Comparison of ENCODE assay signal across 11 mouse cellular contexts in the genomic region with DNA sequence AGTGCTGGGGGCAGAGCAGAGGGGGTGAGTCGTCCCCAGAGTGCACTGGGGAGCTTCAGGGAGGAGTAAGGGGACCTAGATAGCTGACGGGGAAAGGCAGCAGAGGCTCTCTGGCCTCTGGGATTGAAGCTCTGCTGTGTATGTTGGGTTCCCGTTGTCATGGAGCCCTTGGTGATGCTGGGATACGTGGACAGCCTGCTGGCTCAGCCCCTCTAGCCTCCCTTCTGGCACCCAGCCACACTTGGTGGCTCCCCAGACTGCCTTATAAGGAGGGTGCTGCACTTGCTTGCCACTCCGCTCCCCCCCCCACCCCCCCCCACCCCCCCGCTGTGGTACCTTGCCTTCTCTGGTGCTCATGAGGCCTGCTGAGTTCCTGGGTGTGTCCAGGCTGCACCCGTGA.
DNase-seq lines count a peak whose midpoint lies in the region; ATAC-seq and TF ChIP-seq lines count a peak whose summit lies in the region.
"Had no signal": no experiment of that assay in that cellular context is flagged by ENCODE, and none has a peak within 500 bp of the region (broad histone marks: within the 10 kb centered on the region; RNA-seq: fewer than 3 reads in every experiment).

No protein-coding gene starts in this region.

- H3K9ac ChIP-seq in hindbrain, embryonic 13.5 days = no peak overlapping the region
- H3K9ac ChIP-seq in hindbrain, embryonic 11.5 days (ENCODE audit: low read depth, low read length) = no peak overlapping the region
- H3K9ac ChIP-seq in embryonic facial prominence, embryonic 13.5 days = 0 out of 2 replicates have a peak overlapping the region, but pooled peaks have one; percentile 36
- H3K9ac ChIP-seq: liver, embryonic 13.5 days had no signal

- intact Hi-C loops in left cerebral cortex, postnatal 25 days (cut with DNase I) = no loop called here

- H3K4me2 ChIP-seq in hindbrain, embryonic 13.5 days = no peak overlapping the region
- H3K4me2 ChIP-seq in hindbrain, embryonic 11.5 days (replicated peaks; ENCODE audit: low read depth, low read length) = no peak overlapping the region
- H3K4me2 ChIP-seq in embryonic facial prominence, embryonic 13.5 days = no peak overlapping the region
- peak overlapping the region; percentile 61 for H3K4me2 ChIP-seq in myocyte (ENCODE audit: low read depth)
- H3K4me2 ChIP-seq: liver, embryonic 13.5 days had no signal

- H3ac ChIP-seq in myocyte (ENCODE audit: control insufficient read depth, insufficient read length) = no peak overlapping the region

- H3K79me2 ChIP-seq in myocyte (ENCODE audit: control insufficient read depth, insufficient read depth) = peaks cover 90% of the 10 kb centered on the region

- peaks cover 27% of the 10 kb centered on the region for H3K4me1 ChIP-seq in hindbrain, embryonic 13.5 days (replicated peaks)
- peaks cover 8% of the 10 kb centered on the region for H3K4me1 ChIP-seq in hindbrain, embryonic 11.5 days (replicated peaks; ENCODE audit: control insufficient read depth, insufficient read depth, low read length)
- H3K4me1 ChIP-seq in embryonic facial prominence, embryonic 13.5 days = peaks cover 47% of the 10 kb centered on the region

- no peak for DNase-seq in hindbrain, embryonic 11.5 days (ENCODE audit: low spot score)
- peak; percentile 62 to 63 for DNase-seq in right cerebral cortex, postnatal 10 days (ENCODE audit: low spot score in 2 of 2)
- DNase-seq in right cerebral cortex, adult 2 months (ENCODE audit: low spot score in 2 of 2) = no peak
- DNase-seq in left cerebral cortex, postnatal 25 days (ENCODE audit: low spot score in 2 of 2) = no peak
- no peak for DNase-seq in urinary bladder, postnatal 14 days (ENCODE audit: low spot score)
- DNase-seq: cerebellum, postnatal 10 days; gastrocnemius, postnatal 14 days; liver, embryonic 13.5 days had no signal

- H3K9me3 ChIP-seq in hindbrain, embryonic 13.5 days = no peaks in the 10 kb centered on the region
- H3K9me3 ChIP-seq in hindbrain, embryonic 11.5 days (ENCODE audit: control insufficient read depth, low read length) = no peaks in the 10 kb centered on the region
- no peaks in the 10 kb centered on the region for H3K9me3 ChIP-seq in embryonic facial prominence, embryonic 13.5 days
- H3K9me3 ChIP-seq: liver, embryonic 13.5 days had no signal

- H3K4me3 ChIP-seq in hindbrain, embryonic 13.5 days = no peak overlapping the region
- H3K4me3 ChIP-seq in hindbrain, embryonic 11.5 days (ENCODE audit: low read depth, low read length) = no peak overlapping the region
- H3K4me3 ChIP-seq in embryonic facial prominence, embryonic 13.5 days = no peak overlapping the region
- H3K4me3 ChIP-seq in myocyte = no peak overlapping the region
- H3K4me3 ChIP-seq: liver, embryonic 13.5 days had no signal

- ATAC-seq in hindbrain, embryonic 13.5 days (ENCODE audit: low FRiP score) = no peak
- no peak for ATAC-seq in hindbrain, embryonic 11.5 days (ENCODE audit: low FRiP score)
- no peak for ATAC-seq in embryonic facial prominence, embryonic 13.5 days (ENCODE audit: insufficient number of reproducible peaks, insufficient read depth, low FRiP score, low TSS enrichment, low read depth)

- 60% methylated on average over 7 of the region's 7 CpGs for WGBS in hindbrain, embryonic 13.5 days
- 74% methylated on average over 5 of the region's 7 CpGs for WGBS in hindbrain, embryonic 11.5 days
- 60% methylated on average over 7 of the region's 7 CpGs for WGBS in embryonic facial prominence, embryonic 13.5 days

- 0 out of 2 replicates have a peak overlapping the region, but pooled peaks have one; percentile 30 for H3K27ac ChIP-seq in hindbrain, embryonic 13.5 days
- no peak overlapping the region for H3K27ac ChIP-seq in hindbrain, embryonic 11.5 days (ENCODE audit: low read depth, low read length)
- H3K27ac ChIP-seq in embryonic facial prominence, embryonic 13.5 days = peak overlapping the region; percentile 75; the same call in 1 of the 2 replicates
- H3K27ac ChIP-seq: liver, embryonic 13.5 days had no signal

- peaks cover 16% of the 10 kb centered on the region for H3K36me3 ChIP-seq in hindbrain, embryonic 13.5 days
- H3K36me3 ChIP-seq in hindbrain, embryonic 11.5 days (ENCODE audit: control insufficient read depth, insufficient read depth, low read length) = 0 out of 2 replicates have a peak, but pooled peaks cover 7% of the 10 kb centered on the region
- H3K36me3 ChIP-seq in embryonic facial prominence, embryonic 13.5 days = peaks cover 54% of the 10 kb centered on the region
- peaks cover 10% of the 10 kb centered on the region for H3K36me3 ChIP-seq in myocyte (ENCODE audit: control insufficient read depth, insufficient read depth)

- no peak for TF ChIP-seq POLR2A in myocyte (IDR thresholded peaks at IDR 0.05; ENCODE audit: insufficient read length, low read depth)

- no peaks in the 10 kb centered on the region for H3K27me3 ChIP-seq in hindbrain, embryonic 13.5 days
- no peaks in the 10 kb centered on the region for H3K27me3 ChIP-seq in hindbrain, embryonic 11.5 days (ENCODE audit: control insufficient read depth, insufficient read depth, low read length)
- H3K27me3 ChIP-seq in embryonic facial prominence, embryonic 13.5 days = no peaks in the 10 kb centered on the region
- H3K27me3 ChIP-seq in myocyte (ENCODE audit: control insufficient read depth, insufficient read depth, insufficient read length) = no peaks in the 10 kb centered on the region
- H3K27me3 ChIP-seq: liver, embryonic 13.5 days had no signal

TF ChIP-seq in myocyte, 11 proteins besides CTCF, POLR2A, EP300 and RAD21:
- TF ChIP-seq REST (IDR thresholded peaks at IDR 0.05; ENCODE audit: insufficient read depth, insufficient read length) = no peak
- no peak for TF ChIP-seq E2F4 (IDR thresholded peaks at IDR 0.05; ENCODE audit: insufficient read depth)
- no peak for TF ChIP-seq CEBPB (IDR thresholded peaks at IDR 0.05; ENCODE audit: insufficient read depth, poor library complexity, severe bottlenecking)
- TF ChIP-seq SRF (IDR thresholded peaks at IDR 0.05; ENCODE audit: control insufficient read depth, insufficient read length, low read depth) = peak; percentile 29
- no peak for TF ChIP-seq MAX (IDR thresholded peaks at IDR 0.05; ENCODE audit: low read depth)
- TF ChIP-seq USF1 (IDR thresholded peaks at IDR 0.05; ENCODE audit: low read depth) = no peak
- TF ChIP-seq MYOD1 (IDR thresholded peaks at IDR 0.05; ENCODE audit: control insufficient read depth in 1 of 3, insufficient read length in 2 of 3, low read depth in 2 of 3) = no peak
TF ChIP-seq in myocyte: peak in this region for 1.

Comparison
In these comparisons a context has a peak if more than half of its experiments do, and no peak if none do; other contexts are left out.
1. DNase-seq: peak in right cerebral cortex, postnatal 10 days (2 of 2); none in hindbrain, embryonic 11.5 days (single experiment), right cerebral cortex, adult 2 months (0 of 2), left cerebral cortex, postnatal 25 days (0 of 2) and urinary bladder, postnatal 14 days (single experiment).